Mouse (Mus musculus) limb, embryonic 14.5 days (tissue): ENCODE results near the gene Rnf6. TPM values are rescaled to one million over a fixed set of nuclear protein-coding genes. Genes with fewer than 3 reads are reported as not detected.
A peak's percentile ranks its signal among the peaks of the same experiment; 100 is the strongest.

Source experiments
- ATAC-seq: fragments of 200-750 bp; cut with Nextera tagmentation; 2 replicates; pipeline ENCODE4 v1.8.0; 2017; ENCODE audit warnings: low read depth, moderate number of reproducible peaks, moderate TSS enrichment; ENCODE audit not compliant: low FRiP score
- DNase-seq: peaks from one replicate; pipeline ENCODE4 v3.0.0-alpha.2; 2015; ENCODE audit warnings: low spot score
- H3K27ac ChIP-seq: fragments of 300-500 bp; sonication (generic); replicated peaks from 2 replicates; pipeline ENCODE4 v1.5.1; 2014; ENCODE audit warnings: low read depth, mild to moderate bottlenecking, low read length, moderate library complexity, mixed read lengths
- H3K27me3 ChIP-seq: fragments of 300-500 bp; sonication (generic); 2 replicates; pipeline ENCODE4 v1.6.1; 2014; ENCODE audit warnings: low read length, mixed read lengths; ENCODE audit not compliant: control insufficient read depth, insufficient read depth
- H3K36me3 ChIP-seq: fragments of 300-500 bp; sonication (generic); 2 replicates; pipeline ENCODE4 v1.6.1; 2014; ENCODE audit warnings: mild to moderate bottlenecking, low read length, moderate library complexity, mixed read lengths; ENCODE audit not compliant: control insufficient read depth, insufficient read depth
- H3K4me1 ChIP-seq: fragments of 300-500 bp; sonication (generic); 2 replicates; pipeline ENCODE4 v1.6.1; 2014; ENCODE audit warnings: antibody characterized with exemption, low read length, mixed read lengths; ENCODE audit not compliant: control insufficient read depth, insufficient read depth
- H3K4me2 ChIP-seq: fragments of 300-500 bp; sonication (generic); replicated peaks from 2 replicates; pipeline ENCODE4 v1.6.1; 2014; ENCODE audit warnings: low read depth, mild to moderate bottlenecking, low read length, moderate library complexity; ENCODE audit not compliant: severe bottlenecking
- H3K4me3 ChIP-seq: fragments of 300-500 bp; sonication (generic); replicated peaks from 2 replicates; pipeline ENCODE4 v1.5.1; 2014; ENCODE audit warnings: low read length
- H3K9ac ChIP-seq: fragments of 300-500 bp; sonication (generic); 2 replicates; pipeline ENCODE4 v1.6.1; 2014; ENCODE audit warnings: mild to moderate bottlenecking, low read depth, low read length, moderate library complexity; ENCODE audit not compliant: severe bottlenecking
- H3K9me3 ChIP-seq: fragments of 300-500 bp; sonication (generic); 2 replicates; pipeline ENCODE4 v1.6.1; 2016; ENCODE audit warnings: low read length; ENCODE audit not compliant: control insufficient read depth
- POLR2A ChIP-seq: fragments of 200-500 bp; IDR thresholded peaks from 2 replicates; pipeline ENCODE4 v1.8.0; 2012; ENCODE audit warnings: inconsistent platforms, mild to moderate bottlenecking, moderate library complexity, borderline replicate concordance; ENCODE audit not compliant: insufficient read depth, insufficient read length; ENCODE audit errors: extremely low read depth
- WGBS: fragments of 180-500 bp; shearing (Covaris S2); extraction: QIAGEN DNeasy Blood & Tissue Kit; methylation state at CpG from one replicate; pipeline ENCODE4 v1.1.7; 2014; 5-methylcytosine and 5-hydroxymethylcytosine counted together
- polyA plus RNA-seq, 2 experiments: library from polyadenylated mRNA; depleted of rRNA in 1 of 2; stranded (reverse) in 1 of 2; unstranded in 1 of 2; fragments of >200 nt; fragmentation: Nextera tagmentation in 1 of 2; extraction: Ambion mirVana in 1 of 2; gene quantifications; 2 replicates each; pipeline versions ENCODE4 v1.2.1 to v1.2.3; 2012 to 2014

Gene Rnf6
- 16.6 and 25.4 TPM in 2 replicates for polyA plus RNA-seq (2012; rRNA removed)
- polyA plus RNA-seq (2014; fragmentation: Nextera tagmentation; extraction: Ambion mirVana) = 36.6 and 37.8 TPM in 2 replicates

DNA sequence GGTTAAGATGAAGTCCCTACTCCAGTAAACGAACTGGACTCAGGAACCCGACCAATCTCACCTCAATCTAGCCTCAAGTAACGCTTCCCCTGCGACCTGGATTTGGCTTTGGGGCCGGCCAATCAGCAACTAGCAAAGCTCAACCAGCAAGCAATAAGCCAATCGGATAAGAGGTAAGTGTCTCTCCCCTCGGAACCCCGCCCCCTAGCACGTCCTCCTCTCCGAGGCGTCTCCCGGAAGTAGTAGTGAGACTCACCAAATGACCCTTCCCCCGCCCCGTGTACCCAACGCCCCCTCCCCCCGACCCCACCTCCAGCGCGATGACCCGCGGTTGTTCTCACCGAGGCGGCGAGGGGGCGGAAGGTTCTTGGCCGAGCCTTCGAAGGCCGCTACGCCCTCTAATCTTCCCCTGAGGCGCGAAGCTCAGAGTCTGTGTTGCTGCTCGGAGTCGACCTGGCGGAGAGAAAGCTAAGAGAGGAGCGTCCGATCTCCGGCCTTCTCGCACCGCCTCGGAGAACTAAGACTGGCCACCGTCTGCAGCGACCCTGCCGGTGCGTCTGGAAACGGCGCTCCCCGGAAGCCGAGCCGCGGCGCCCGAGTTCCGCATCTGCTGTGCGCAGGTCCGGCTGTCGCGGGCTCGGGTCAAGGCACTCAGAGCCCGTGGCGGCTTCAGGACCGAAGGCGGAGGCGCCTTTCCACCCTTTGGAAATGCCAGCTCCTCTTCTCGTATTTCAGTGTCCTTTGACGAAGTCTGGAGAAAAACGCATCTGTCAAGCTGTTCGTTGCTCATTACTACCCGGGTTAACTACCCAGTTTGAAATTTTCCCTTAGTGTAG, at the start of gene Rnf6:
TSS of gene Rnf6 (minus strand) at position 677 of the 836 bp plus-strand sequence.
- DNase-seq (peak; percentile 97), ATAC-seq (peak; percentile 100)
- Histone ChIP-seq H3K4me1 (no peaks in the 10 kb centered on the region), H3K4me3 (peak within 1 kb of the TSS; percentile 79), H3K27ac (peak within 1 kb of the TSS; percentile 96), H3K9me3 (no peaks in the 10 kb centered on the region), H3K4me2 (peak within 1 kb of the TSS; percentile 67), H3K36me3 (peaks cover 32% of the 10 kb centered on the region), H3K27me3 (no peaks in the 10 kb centered on the region), H3K9ac (peak within 1 kb of the TSS; percentile 88)
- TF ChIP-seq POLR2A = no peak; the same call in 1 of the 2 replicates
- WGBS = under 1% methylated on average over 61 of the region's 67 CpGs

DNA sequence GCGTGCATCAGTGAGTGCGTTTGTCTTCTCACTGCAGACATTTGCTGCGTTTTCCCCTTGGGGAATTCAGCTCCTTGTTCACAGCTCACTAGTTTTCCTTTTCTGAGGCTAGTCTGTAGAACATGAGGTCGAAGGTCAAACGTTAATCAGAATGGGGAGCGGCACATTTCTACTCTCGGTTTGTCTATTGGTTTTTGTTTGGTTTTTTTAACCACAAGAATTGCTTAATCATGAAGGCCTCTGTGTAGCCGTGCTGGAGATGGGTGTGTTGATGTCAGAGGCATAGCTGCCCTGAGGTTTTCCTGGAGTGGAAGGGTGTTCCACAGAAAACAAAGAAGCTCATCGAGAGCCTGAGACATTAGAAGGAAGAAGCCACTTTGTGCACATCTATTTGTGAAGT, 49.2 kb upstream of the Rnf6 start:
- no peaks in the 10 kb centered on the region for H3K4me1 ChIP-seq
- TF ChIP-seq POLR2A = no peak
- no peak overlapping the region for H3K4me2 ChIP-seq
- H3K9me3 ChIP-seq = no peaks in the 10 kb centered on the region
- 91% methylated on average over 9 of the region's 9 CpGs for WGBS
- H3K27ac ChIP-seq = no peak overlapping the region
- H3K4me3 ChIP-seq = no peak overlapping the region
- no peaks in the 10 kb centered on the region for H3K27me3 ChIP-seq
- H3K9ac ChIP-seq = no peak overlapping the region
- ATAC-seq (no peak), DNase-seq (no peak)
- H3K36me3 ChIP-seq = peaks cover 41% of the 10 kb centered on the region

DNA sequence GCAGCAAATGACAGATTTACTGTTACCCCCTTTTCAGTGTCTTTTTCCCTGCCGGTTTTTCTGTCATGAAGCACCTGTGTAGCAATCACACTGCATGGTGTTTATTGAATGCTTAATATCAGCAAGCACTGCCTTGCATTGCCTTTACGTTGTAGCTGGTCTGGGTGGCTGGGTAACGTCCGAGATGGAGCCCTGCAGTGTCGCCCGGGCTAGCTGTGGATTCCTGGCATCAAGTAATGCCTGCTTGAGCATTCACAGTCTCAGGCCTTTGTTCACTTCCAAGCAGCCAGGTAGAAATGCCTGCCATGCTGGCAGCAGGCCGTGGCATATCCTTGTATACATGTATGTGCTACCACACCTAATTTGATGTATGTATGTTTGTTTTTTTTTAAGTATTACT, 46.4 kb upstream of the Rnf6 start:
- Histone ChIP-seq H3K36me3 (peaks cover 21% of the 10 kb centered on the region), H3K4me1 (no peaks in the 10 kb centered on the region), H3K4me3 (no peak overlapping the region), H3K4me2 (no peak overlapping the region), H3K9ac (no peak overlapping the region), H3K9me3 (no peaks in the 10 kb centered on the region), H3K27me3 (no peaks in the 10 kb centered on the region), H3K27ac (no peak overlapping the region)
- no peak for TF ChIP-seq POLR2A
- WGBS = 91% methylated on average over 7 of the region's 7 CpGs
- no peak for DNase-seq
- ATAC-seq = no peak

DNA sequence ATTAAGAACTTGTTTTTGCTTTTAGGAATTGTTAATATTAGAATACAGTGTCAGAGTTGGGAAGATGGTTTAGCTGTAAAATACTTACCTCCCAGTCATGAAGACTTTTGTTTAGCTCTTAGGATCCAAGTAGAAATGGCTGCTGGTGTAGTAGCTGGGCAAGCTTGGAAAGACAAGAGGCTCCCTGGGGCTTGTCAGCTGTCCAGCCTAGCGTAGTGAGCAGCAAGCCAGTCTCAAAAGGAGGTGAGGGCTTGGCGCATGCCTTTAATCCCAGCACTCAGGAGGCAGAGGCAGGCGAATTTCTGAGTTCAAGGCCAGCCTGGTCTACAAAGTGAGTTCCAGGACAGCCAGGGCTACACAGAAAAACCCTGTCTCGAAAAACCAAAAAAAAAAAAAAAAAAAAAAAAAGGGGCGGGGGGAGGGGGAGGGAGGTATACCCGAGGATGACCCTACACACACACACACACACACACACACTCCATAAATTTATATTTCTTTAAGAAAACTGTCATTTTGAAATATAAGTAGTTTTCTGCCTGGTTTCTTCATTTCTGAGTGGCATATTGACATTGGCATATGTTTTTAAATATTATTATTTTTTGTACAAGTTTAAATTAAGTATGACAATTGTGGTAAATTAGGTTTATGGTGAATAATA, 44.7 kb upstream of the Rnf6 start:
- ATAC-seq = no peak
- 77% methylated on average over 5 of the region's 6 CpGs for WGBS

DNA sequence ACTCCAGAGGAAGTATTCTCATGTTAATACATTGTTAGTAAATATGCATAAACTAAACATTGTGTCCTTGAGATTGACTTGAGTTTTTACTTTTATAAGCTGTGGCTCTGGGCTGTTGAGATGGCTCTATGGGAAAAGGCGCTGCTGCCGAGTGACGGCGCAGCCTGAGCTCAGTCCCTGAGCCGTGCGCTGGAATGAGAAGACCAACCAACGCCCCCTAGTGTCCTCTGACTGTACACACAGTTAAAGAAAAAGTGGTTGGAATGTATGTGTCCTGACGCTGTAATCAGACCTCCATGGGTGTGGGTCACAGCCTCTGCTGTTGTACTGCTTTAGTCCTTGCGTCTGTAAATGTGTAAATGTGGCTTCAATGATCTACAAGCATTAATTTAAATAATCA, 38.6 kb upstream of the Rnf6 start:
- Histone ChIP-seq H3K4me2 (no peak overlapping the region), H3K4me3 (no peak overlapping the region), H3K27me3 (no peaks in the 10 kb centered on the region), H3K9me3 (no peaks in the 10 kb centered on the region), H3K9ac (no peak overlapping the region), H3K4me1 (no peaks in the 10 kb centered on the region), H3K36me3 (peaks cover 12% of the 10 kb centered on the region), H3K27ac (no peak overlapping the region)
- no peak for ATAC-seq
- WGBS = 61% methylated on average over 9 of the region's 9 CpGs
- no peak for DNase-seq
- no peak for TF ChIP-seq POLR2A

More for the DNA sequence above, 44.7 kb upstream of the Rnf6 start:
- DNase-seq = no peak
- Histone ChIP-seq H3K27ac (no peak overlapping the region), H3K9me3 (no peaks in the 10 kb centered on the region), H3K27me3 (no peaks in the 10 kb centered on the region), H3K36me3 (peaks cover 11% of the 10 kb centered on the region; the same call in 1 of the 2 replicates), H3K4me2 (no peak overlapping the region), H3K4me1 (no peaks in the 10 kb centered on the region), H3K4me3 (no peak overlapping the region), H3K9ac (no peak overlapping the region)
- no peak for TF ChIP-seq POLR2A
